Mouse (Mus musculus) thymus, adult 2 months (tissue): ENCODE measurements around the gene A330070K13Rik.

Experiments used
- CTCF ChIP-seq: fragments of 200-500 bp; IDR thresholded peaks from 2 replicates; pipeline ENCODE4 v1.5.1; 2012; ENCODE audit warnings: mild to moderate bottlenecking, control low read depth, low read length, moderate library complexity, borderline replicate concordance; ENCODE audit not compliant: control insufficient read depth, poor library complexity, insufficient read depth; ENCODE audit errors: extremely low read depth
- POLR2A ChIP-seq: fragments of 200-500 bp; IDR thresholded peaks from 2 replicates; pipeline ENCODE4 v1.6.1; 2012; ENCODE audit warnings: mild to moderate bottlenecking, low read length, control low read depth, moderate library complexity; ENCODE audit not compliant: control insufficient read depth, poor library complexity, insufficient read depth; ENCODE audit errors: extremely low read depth

- TF ChIP-seq CTCF (no peak), POLR2A (no peak)
Observed at GRCm38 (mm10) chr5:130363111-130363510, 21.3 kb downstream of the A330070K13Rik start.
